Mouse (Mus musculus): ENCODE results near the gene Rnf216. TPM values are rescaled to one million over a fixed set of nuclear protein-coding genes. Genes with fewer than 3 reads are reported as not detected.
A peak's percentile ranks its signal among the peaks of the same experiment; 100 is the strongest.

Rnf216 gene
- polyA plus RNA-seq, 1 experiment from 2014 or later: 40.6 TPM

DNA sequence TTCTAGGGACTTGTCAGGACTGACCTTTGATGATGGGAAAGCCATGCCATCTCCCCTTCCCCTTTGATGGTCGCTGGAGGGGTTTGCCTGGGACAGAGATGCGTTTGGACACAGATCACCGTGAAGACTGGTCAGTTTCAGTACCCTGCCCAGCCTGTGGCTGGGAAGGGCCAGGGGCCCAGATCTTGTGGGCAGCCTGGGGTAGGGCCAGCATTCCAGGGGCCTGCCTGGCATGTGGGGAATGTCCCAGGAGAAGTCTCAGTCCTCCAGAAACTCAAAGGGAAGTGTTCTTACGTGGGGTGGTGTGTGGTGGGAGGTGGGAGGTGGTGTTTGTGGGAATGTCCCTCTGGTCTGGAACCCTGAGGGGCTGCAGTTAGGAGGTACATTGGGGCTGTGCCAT, 153.6 kb downstream of the Rnf216 start:
- H3K4me1 ChIP-seq: peaks cover 57% of the 10 kb centered on the region
- 48% methylated on average over 4 of the region's 4 CpGs for WGBS
- H3K4me3 ChIP-seq: peak overlapping the region; percentile 78; the same call in 1 of the 2 replicates
- 0 out of 2 replicates have a peak, but pooled peaks cover 6% of the 10 kb centered on the region for H3K36me3 ChIP-seq
- H3K9me3 ChIP-seq: no peaks in the 10 kb centered on the region
- H3K27me3 ChIP-seq (ENCODE audit: insufficient read depth, poor library complexity, severe bottlenecking): 0 out of 2 replicates have a peak, but pooled peaks cover 4% of the 10 kb centered on the region
- peak overlapping the region; percentile 96 for H3K27ac ChIP-seq
- no peak for DNase-seq (ENCODE audit: low spot score)

DNA sequence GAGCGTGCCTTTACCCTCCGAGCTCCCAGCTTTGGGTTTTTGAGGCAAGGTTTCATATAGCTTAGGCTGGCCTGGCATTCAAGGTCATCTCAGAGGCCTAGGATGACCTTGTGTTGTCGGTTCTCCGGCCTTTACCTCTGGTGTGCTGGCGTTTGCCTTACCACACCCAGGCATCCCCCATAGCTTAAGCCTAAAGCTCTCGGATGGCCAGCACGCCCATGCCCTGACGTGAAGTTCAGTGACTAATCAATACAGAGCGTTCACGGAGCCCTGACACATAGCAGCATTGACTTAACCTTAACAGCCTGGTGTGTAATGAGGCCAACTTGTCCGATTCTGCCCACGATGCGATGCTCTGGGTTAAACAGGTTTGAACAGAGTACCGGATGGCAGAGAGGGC, 154.3 kb downstream of the Rnf216 start:
- 84% methylated on average over 14 of the region's 14 CpGs for WGBS
- Histone ChIP-seq H3K4me3 (no peak overlapping the region), H3K27ac (no peak overlapping the region), H3K36me3 (0 out of 2 replicates have a peak, but pooled peaks cover under 1% of the 10 kb centered on the region), H3K27me3 (ENCODE audit: insufficient read depth, poor library complexity, severe bottlenecking) (0 out of 2 replicates have a peak, but pooled peaks cover 4% of the 10 kb centered on the region), H3K9me3 (no peaks in the 10 kb centered on the region), H3K4me1 (peaks cover 50% of the 10 kb centered on the region)
- DNase-seq (ENCODE audit: low spot score): peak; percentile 59

DNA sequence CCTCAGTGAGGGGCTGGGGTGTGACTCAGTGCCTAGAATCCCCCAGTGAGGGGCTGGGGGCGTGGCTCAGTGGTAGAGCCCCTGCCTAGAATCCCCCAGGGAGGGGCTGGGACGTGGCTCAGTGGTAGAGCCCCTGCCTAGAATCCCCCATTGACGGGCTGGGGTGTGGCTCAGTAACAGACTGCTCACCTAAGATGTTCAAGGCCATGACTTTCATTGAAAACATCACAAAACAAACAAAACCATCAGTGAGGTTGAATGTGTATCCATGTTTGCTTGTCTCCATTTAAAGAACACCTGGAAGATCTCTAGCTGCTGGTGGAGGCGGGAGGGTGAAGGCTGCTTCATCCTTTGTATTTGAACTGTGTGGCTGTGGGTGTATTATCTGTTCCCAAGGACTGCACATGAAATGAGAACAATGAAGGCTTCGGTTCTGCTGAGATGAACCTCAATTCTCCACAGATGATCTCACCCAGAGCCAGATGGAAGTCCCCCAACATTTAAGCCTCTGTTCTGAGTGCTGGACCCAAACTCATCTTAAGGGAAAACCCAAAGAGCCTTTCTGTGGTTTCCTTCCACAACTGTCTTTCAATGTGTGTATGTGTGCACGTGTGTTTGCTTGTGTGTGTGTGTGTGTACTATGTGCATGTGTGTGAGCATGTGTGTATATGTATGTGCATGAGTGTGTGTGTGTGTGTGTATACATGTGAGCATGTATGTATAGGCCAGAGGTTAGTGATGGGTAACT, 155.7 kb downstream of the Rnf216 start:
- 66% methylated on average over 6 of the region's 6 CpGs for WGBS
- no peak overlapping the region for H3K27ac ChIP-seq
- no peak for DNase-seq (ENCODE audit: low spot score)
- peaks cover 40% of the 10 kb centered on the region for H3K4me1 ChIP-seq
- H3K9me3 ChIP-seq: no peaks in the 10 kb centered on the region
- no peaks in the 10 kb centered on the region for H3K36me3 ChIP-seq
- H3K4me3 ChIP-seq: no peak overlapping the region
- H3K27me3 ChIP-seq (ENCODE audit: insufficient read depth, poor library complexity, severe bottlenecking): 0 out of 2 replicates have a peak, but pooled peaks cover 4% of the 10 kb centered on the region

DNA sequence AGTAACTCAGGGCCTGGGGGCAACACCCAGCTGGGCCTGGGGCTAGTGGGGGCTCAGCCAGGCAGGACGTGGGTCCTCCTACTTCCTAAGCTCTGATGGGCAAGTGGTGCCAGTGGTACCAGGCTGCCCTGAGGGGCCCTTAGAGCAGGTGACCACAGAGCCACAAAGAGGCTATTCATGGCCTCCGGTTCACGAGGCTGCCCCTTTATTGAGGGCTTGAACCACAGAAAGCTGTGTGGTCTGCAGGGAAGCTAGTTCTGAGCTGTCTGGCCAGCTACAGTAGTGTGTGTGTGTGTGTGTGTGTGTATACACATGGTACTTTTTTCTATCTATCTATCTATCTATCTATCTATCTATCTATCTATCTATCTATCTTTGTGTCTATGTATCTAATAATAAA, 159.2 kb downstream of the Rnf216 start:
- no peak for DNase-seq (ENCODE audit: low spot score)
- H3K4me1 ChIP-seq: peaks cover 17% of the 10 kb centered on the region
- H3K4me3 ChIP-seq: no peak overlapping the region
- H3K9me3 ChIP-seq: no peaks in the 10 kb centered on the region
- no peak overlapping the region for H3K27ac ChIP-seq
- H3K36me3 ChIP-seq: no peaks in the 10 kb centered on the region
- WGBS: 73% methylated on average over 3 of the region's 3 CpGs
- H3K27me3 ChIP-seq (ENCODE audit: insufficient read depth, poor library complexity, severe bottlenecking): no peaks in the 10 kb centered on the region

DNA sequence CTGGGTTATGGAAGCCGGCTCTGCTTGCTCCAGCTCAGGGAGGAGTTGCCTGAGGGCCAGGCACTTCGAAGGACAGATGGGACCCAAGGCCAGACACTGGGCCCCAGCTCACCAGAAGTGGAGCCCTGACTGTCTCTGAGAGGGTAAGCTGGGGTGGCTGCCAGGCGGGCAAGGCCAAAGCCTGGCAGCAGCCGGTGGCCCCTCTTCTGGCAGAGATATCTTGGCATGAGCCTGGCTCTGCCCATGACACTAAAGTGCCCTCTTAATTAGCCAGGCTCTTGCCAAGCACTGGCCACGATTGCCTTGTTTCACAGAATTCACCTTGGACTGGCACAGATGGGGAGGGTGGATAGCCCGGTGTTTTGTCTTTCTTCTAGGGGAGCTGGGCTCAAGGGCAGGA, 162.4 kb downstream of the Rnf216 start:
- no peaks in the 10 kb centered on the region for H3K36me3 ChIP-seq
- no peak overlapping the region for H3K4me3 ChIP-seq
- 87% methylated on average over 6 of the region's 6 CpGs for WGBS
- H3K9me3 ChIP-seq: no peaks in the 10 kb centered on the region
- 0 out of 2 replicates have a peak overlapping the region, but pooled peaks have one; percentile 44 for H3K27ac ChIP-seq
- DNase-seq (ENCODE audit: low spot score): no peak
- H3K27me3 ChIP-seq (ENCODE audit: insufficient read depth, poor library complexity, severe bottlenecking): no peaks in the 10 kb centered on the region
- H3K4me1 ChIP-seq: peaks cover 17% of the 10 kb centered on the region

DNA sequence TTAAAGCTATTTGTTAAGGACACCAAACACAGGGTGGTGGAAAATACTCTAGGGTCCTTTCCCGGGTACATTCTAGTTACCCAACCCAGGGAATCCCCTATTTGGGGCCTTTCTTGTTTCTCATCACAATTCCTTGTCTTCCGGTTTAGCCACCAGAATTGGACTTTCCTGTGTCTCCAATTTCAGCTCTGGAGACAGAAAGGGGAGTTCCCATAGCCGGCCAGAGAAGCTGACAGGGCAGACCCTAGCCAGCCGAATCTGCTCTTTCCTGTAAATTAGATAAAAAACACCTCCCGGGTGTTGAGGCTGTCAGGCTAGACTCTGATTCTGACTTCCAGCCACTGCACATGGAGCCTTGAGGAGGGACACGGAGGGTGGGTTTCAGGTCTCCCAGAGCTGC, 163.2 kb downstream of the Rnf216 start:
- Histone ChIP-seq H3K27ac (peak overlapping the region; percentile 44; the same call in 1 of the 2 replicates), H3K9me3 (no peaks in the 10 kb centered on the region), H3K4me1 (peaks cover 21% of the 10 kb centered on the region), H3K27me3 (ENCODE audit: insufficient read depth, poor library complexity, severe bottlenecking) (no peaks in the 10 kb centered on the region), H3K4me3 (no peak overlapping the region), H3K36me3 (no peaks in the 10 kb centered on the region)
- 34% methylated on average over 6 of the region's 6 CpGs for WGBS
- DNase-seq (ENCODE audit: low spot score): no peak

DNA sequence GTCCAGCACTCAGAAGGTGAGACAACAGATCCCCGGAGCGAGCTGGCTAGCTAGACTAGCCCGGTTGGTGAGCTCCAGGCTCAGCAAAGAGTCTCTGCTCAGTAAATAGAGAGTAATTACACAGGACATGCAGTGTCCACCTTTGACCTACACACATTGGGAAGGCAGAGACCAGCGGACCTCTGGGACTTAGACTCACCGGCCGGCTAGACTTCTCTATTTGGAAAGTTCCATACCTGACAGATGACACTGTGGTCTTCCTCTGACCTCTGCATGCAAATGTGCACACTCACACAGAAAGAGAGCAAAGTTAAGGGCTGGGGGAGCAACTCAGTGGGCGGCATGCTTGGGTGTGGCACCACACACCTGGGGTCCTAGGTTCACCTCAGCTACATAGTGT, 165.3 kb downstream of the Rnf216 start:
- H3K4me3 ChIP-seq: no peak overlapping the region
- no peak for DNase-seq (ENCODE audit: low spot score)
- peaks cover 21% of the 10 kb centered on the region for H3K4me1 ChIP-seq
- H3K9me3 ChIP-seq: no peaks in the 10 kb centered on the region
- no peaks in the 10 kb centered on the region for H3K36me3 ChIP-seq
- no peak overlapping the region for H3K27ac ChIP-seq
- no peaks in the 10 kb centered on the region for H3K27me3 ChIP-seq (ENCODE audit: insufficient read depth, poor library complexity, severe bottlenecking)
- WGBS: 80% methylated on average over 7 of the region's 7 CpGs

DNA sequence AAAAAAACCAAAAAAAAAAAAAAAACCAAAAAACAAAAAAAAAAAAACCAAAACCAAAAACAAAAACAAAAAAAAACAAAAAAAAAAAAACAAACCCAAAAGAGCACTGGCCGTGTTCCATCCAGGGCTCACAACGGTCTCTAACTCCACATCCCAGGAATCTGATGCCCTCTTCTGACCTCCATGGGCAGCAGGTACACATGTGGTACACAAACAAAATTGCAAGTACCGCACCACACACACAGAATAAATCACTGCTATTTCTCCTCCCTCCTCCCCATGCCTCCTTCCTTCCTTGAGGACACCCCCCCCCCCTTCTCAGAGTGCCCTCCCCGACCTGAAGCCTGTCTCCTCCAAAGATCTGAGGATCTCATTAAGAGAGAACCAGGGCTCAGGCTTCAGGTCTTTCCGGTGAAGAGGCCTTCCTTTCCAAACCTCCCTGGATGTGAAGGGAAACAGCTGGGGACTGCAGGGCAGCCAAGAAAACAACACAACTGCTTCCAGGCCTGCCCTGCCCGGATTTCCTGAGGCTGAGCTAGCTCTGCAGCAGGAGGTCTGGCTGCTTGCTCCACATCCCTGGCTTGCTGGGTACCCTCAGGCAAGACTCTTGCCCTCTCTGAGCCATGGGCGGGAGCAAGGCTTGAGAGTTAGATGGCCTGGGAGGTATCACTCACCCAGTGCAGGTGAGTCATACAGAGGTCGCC, 167.7 kb downstream of the Rnf216 start:
- 61% methylated on average over 8 of the region's 8 CpGs for WGBS
- Histone ChIP-seq H3K4me3 (no peak overlapping the region), H3K36me3 (no peaks in the 10 kb centered on the region), H3K9me3 (no peaks in the 10 kb centered on the region), H3K4me1 (peaks cover 18% of the 10 kb centered on the region), H3K27me3 (ENCODE audit: insufficient read depth, poor library complexity, severe bottlenecking) (no peaks in the 10 kb centered on the region), H3K27ac (0 out of 2 replicates have a peak overlapping the region, but pooled peaks have one; percentile 1)
- DNase-seq (ENCODE audit: low spot score): peak; percentile 75

Small RNA genes lying within 50 kb of the gene (microRNA-seq; reads per million reads assigned to microRNA genes)
- gene Gm44405: not detected

Other genes starting within 250 kb of the Rnf216 start
- 13.4 and 14.6 TPM in 2 replicates for gene Fbxl18, start 217.6 kb downstream of the Rnf216 start, polyA plus RNA-seq (2016; fragmentation: Nextera tagmentation; extraction: Ambion mirVana)
- gene Actb, start 206.2 kb downstream of the Rnf216 start, polyA plus RNA-seq (2016; fragmentation: Nextera tagmentation; extraction: Ambion mirVana): 6,505 and 8,921 TPM in 2 replicates
- gene Fscn1, start 152.7 kb downstream of the Rnf216 start, polyA plus RNA-seq (2016; fragmentation: Nextera tagmentation; extraction: Ambion mirVana): 254 and 329 TPM in 2 replicates
- gene Olfr718-ps1, start 34.6 kb upstream of the Rnf216 start, polyA plus RNA-seq (2016; fragmentation: Nextera tagmentation; extraction: Ambion mirVana): 0.04 and 0.09 TPM in 2 replicates
- gene Rbak, start 67.8 kb upstream of the Rnf216 start, polyA plus RNA-seq (2016; fragmentation: Nextera tagmentation; extraction: Ambion mirVana): 8.9 and 12.3 TPM in 2 replicates
- gene Spdye4b, start 68.0 kb upstream of the Rnf216 start, polyA plus RNA-seq (2016; fragmentation: Nextera tagmentation; extraction: Ambion mirVana): not detected in 2 replicates
- not detected in 2 replicates for gene Spdye4a, start 113.9 kb upstream of the Rnf216 start, polyA plus RNA-seq (2016; fragmentation: Nextera tagmentation; extraction: Ambion mirVana)
- 8.3 and 11.7 TPM in 2 replicates for gene Zfp12, start 122.2 kb upstream of the Rnf216 start, polyA plus RNA-seq (2016; fragmentation: Nextera tagmentation; extraction: Ambion mirVana)
- 2.1 and 2.6 TPM in 2 replicates for gene Zfp316, start 157.0 kb upstream of the Rnf216 start, polyA plus RNA-seq (2016; fragmentation: Nextera tagmentation; extraction: Ambion mirVana)
- not detected in 2 replicates for gene Zfp853, start 180.6 kb upstream of the Rnf216 start, polyA plus RNA-seq (2016; fragmentation: Nextera tagmentation; extraction: Ambion mirVana)
- 35.0 and 46.1 TPM in 2 replicates for gene E130309D02Rik, start 202.4 kb upstream of the Rnf216 start, polyA plus RNA-seq (2016; fragmentation: Nextera tagmentation; extraction: Ambion mirVana)
- gene Zdhhc4, start 216.3 kb upstream of the Rnf216 start, polyA plus RNA-seq (2016; fragmentation: Nextera tagmentation; extraction: Ambion mirVana): 55.5 and 58.6 TPM in 2 replicates
- 0.51 and 0.55 TPM in 2 replicates for gene Grid2ip, start 244.3 kb upstream of the Rnf216 start, polyA plus RNA-seq (2016; fragmentation: Nextera tagmentation; extraction: Ambion mirVana)